Mouse (Mus musculus) kidney, adult 2 months (tissue): ENCODE measurements around the gene Znrf1. TPM values are rescaled to one million over a fixed set of nuclear protein-coding genes. Genes with fewer than 3 reads are reported as not detected.

ENCODE experiments used
- DNase-seq: peaks from one replicate; pipeline ENCODE4 v3.0.0; 2021
- H3K27ac ChIP-seq: fragments of 200-500 bp; 2 replicates; pipeline ENCODE4 v1.5.1; 2012; ENCODE audit warnings: low read depth, low read length, control low read depth, inconsistent platforms; ENCODE audit not compliant: insufficient read depth
- H3K27me3 ChIP-seq: fragments of 200-500 bp; replicated peaks from 2 replicates; pipeline ENCODE4 v1.6.1; 2012; ENCODE audit warnings: mild to moderate bottlenecking, moderate library complexity, low read length, inconsistent platforms; ENCODE audit not compliant: control insufficient read depth, insufficient read depth
- H3K36me3 ChIP-seq: fragments of 200-500 bp; 2 replicates; pipeline ENCODE4 v1.6.1; 2012; ENCODE audit warnings: mild to moderate bottlenecking, moderate library complexity, low read length, inconsistent platforms; ENCODE audit not compliant: control insufficient read depth, insufficient read depth
- H3K4me1 ChIP-seq: fragments of 200-500 bp; 2 replicates; pipeline ENCODE4 v1.6.1; 2011; ENCODE audit warnings: low read length; ENCODE audit not compliant: control insufficient read depth, insufficient read depth
- H3K4me3 ChIP-seq: fragments of 200-500 bp; 2 replicates; pipeline ENCODE4 v1.5.1; 2011; ENCODE audit warnings: mild to moderate bottlenecking, low read depth, low read length, control low read depth; ENCODE audit not compliant: insufficient read depth
- CTCF ChIP-seq: fragments of 200-500 bp; conservative IDR thresholded peaks from 2 replicates; pipeline ENCODE4 v1.5.1; 2011; ENCODE audit warnings: low read depth, mild to moderate bottlenecking, control low read depth, low read length, moderate library complexity, mixed read lengths; ENCODE audit not compliant: insufficient read depth, insufficient read length
- POLR2A ChIP-seq: fragments of 200-500 bp; IDR thresholded peaks from one replicate; pipeline ENCODE4 v1.6.1; 2011; ENCODE audit warnings: low read depth, low read length, control low read depth
- WGBS: fragments of 180-500 bp; shearing (Covaris S2); methylation state at CpG from one replicate; pipeline ENCODE4 v1.1.7; 2018; 5-methylcytosine and 5-hydroxymethylcytosine counted together
- polyA plus RNA-seq: library from polyadenylated mRNA; depleted of rRNA; stranded (reverse); fragments of >200 nt; gene quantifications from 2 replicates; pipeline ENCODE4 v1.2.3, GENCODE M21; 2012; rRNA removed

Gene Znrf1
- polyA plus RNA-seq, 1 experiment: 39.7 TPM

GRCm38 (mm10) chr8:111657312-111657854 lies 121.5 kb downstream of the Znrf1 start:
- WGBS: 34% methylated on average over 1 of the region's 1 CpGs
- no peak for TF ChIP-seq CTCF
- no peak for TF ChIP-seq POLR2A
- Histone ChIP-seq H3K27ac (no peak overlapping the region), H3K4me3 (no peak overlapping the region), H3K4me1 (peaks cover 27% of the 10 kb centered on the region), H3K27me3 (no peaks in the 10 kb centered on the region), H3K36me3 (no peaks in the 10 kb centered on the region)
- no peak for DNase-seq

DNA sequence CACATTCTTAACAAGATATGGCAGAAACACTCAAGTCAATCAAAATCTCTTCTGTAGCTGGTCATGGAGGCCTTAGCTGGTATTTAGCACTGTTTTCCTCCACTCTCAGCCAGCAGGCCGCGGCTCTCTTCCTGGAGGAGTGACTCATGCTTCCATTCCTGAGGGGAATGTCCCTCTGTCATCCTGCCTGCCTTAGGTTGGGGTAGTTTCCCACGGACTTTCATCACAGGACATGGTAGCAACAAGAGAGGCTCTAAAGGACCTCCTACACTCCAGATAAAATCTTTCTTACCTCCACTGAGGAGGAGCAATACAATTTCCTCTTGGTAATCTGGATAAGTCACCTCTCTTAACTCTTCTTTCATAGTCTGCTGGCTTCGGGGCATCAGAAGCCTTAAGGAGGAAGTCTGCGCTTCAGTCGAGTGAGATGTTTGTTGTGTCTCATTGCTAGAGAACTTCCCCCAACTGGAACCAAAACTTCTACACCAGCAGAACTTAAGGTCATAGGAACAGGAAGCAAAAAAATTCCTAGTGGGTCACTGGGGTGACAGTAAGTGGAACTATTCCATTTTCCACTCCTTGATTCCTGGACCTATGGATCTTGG lies 123.0 kb downstream of the Znrf1 start:
- Histone ChIP-seq H3K36me3 (no peaks in the 10 kb centered on the region), H3K27ac (peak overlapping the region; percentile 62)
- TF ChIP-seq CTCF (no peak), POLR2A (no peak)

GRCm38 (mm10) chr8:111662473-111662872 lies 126.6 kb downstream of the Znrf1 start:
- 88% methylated on average over 3 of the region's 3 CpGs for WGBS
- TF ChIP-seq POLR2A (no peak), CTCF (peak; percentile 92)
- peaks cover 13% of the 10 kb centered on the region for H3K4me1 ChIP-seq
- peak; percentile 90 for DNase-seq
- H3K36me3 ChIP-seq: no peaks in the 10 kb centered on the region
- H3K4me3 ChIP-seq: no peak overlapping the region
- no peaks in the 10 kb centered on the region for H3K27me3 ChIP-seq
- H3K27ac ChIP-seq: no peak overlapping the region

More for the DNA sequence above, 123.0 kb downstream of the Znrf1 start:
- Histone ChIP-seq H3K27me3 (no peaks in the 10 kb centered on the region), H3K4me3 (no peak overlapping the region), H3K4me1 (peaks cover 27% of the 10 kb centered on the region)
- peak; percentile 22 for DNase-seq
- 38% methylated on average over 6 of the region's 6 CpGs for WGBS

GRCm38 (mm10) chr8:111666751-111667150 lies 130.9 kb downstream of the Znrf1 start:
- Histone ChIP-seq H3K4me1 (no peaks in the 10 kb centered on the region), H3K36me3 (peaks cover 5% of the 10 kb centered on the region), H3K27ac (no peak overlapping the region), H3K27me3 (no peaks in the 10 kb centered on the region), H3K4me3 (no peak overlapping the region)
- no peak for TF ChIP-seq POLR2A
- no peak for TF ChIP-seq CTCF
- WGBS: 88% methylated on average over 2 of the region's 2 CpGs
- DNase-seq: no peak

Other genes with a start within 250 kb of the Znrf1 start
- 11.3 and 11.6 TPM in 2 replicates for gene Rfwd3, start 235.9 kb upstream of the Znrf1 start, polyA plus RNA-seq
- gene Mlkl, start 197.9 kb upstream of the Znrf1 start, polyA plus RNA-seq: 0.73 and 1.5 TPM in 2 replicates
- 15.3 and 21.0 TPM in 2 replicates for gene Fa2h, start 142.3 kb upstream of the Znrf1 start, polyA plus RNA-seq
- gene Wdr59, start 14.0 kb upstream of the Znrf1 start, polyA plus RNA-seq: 6.9 and 7.4 TPM in 2 replicates
- gene Ldhd, start 94.3 kb downstream of the Znrf1 start, polyA plus RNA-seq: 336 and 441 TPM in 2 replicates
- 6.6 and 7.5 TPM in 2 replicates for gene Zfp1, start 107.3 kb downstream of the Znrf1 start, polyA plus RNA-seq
- 0.17 and 0.29 TPM in 2 replicates for gene Ctrb1, start 154.9 kb downstream of the Znrf1 start, polyA plus RNA-seq
- gene Bcar1, start 207.7 kb downstream of the Znrf1 start, polyA plus RNA-seq: 115 and 137 TPM in 2 replicates